Mouse (Mus musculus): ENCODE results near the gene Mgat4d. TPM values are rescaled to one million over a fixed set of nuclear protein-coding genes. Genes with fewer than 3 reads are reported as not detected.

The Mgat4d gene
- polyA plus RNA-seq, 1 experiment, result not detected

Other genes starting within 250 kb of the Mgat4d start
- gene Tbc1d9, start 183.1 kb upstream of the Mgat4d start, polyA plus RNA-seq (2012; rRNA removed), result 27.1 and 51.2 TPM in 2 replicates
- 4.8 and 5.6 TPM in 2 replicates for gene Gm10645, start 182.3 kb upstream of the Mgat4d start, polyA plus RNA-seq (2012; rRNA removed)
- 0.25 and 0.59 TPM in 2 replicates for gene Ucp1, start 58.1 kb upstream of the Mgat4d start, polyA plus RNA-seq (2012; rRNA removed)
- 6.4 and 7.4 TPM in 2 replicates for gene Elmod2, start 16.0 kb upstream of the Mgat4d start, polyA plus RNA-seq (2012; rRNA removed)
- gene Clgn, start 41.4 kb downstream of the Mgat4d start, polyA plus RNA-seq (2012; rRNA removed), result 0.15 and 0.42 TPM in 2 replicates
- gene Scoc, start 109.9 kb downstream of the Mgat4d start, polyA plus RNA-seq (2012; rRNA removed), result 10.6 and 14.3 TPM in 2 replicates
- 0.11 TPM in 1 of 2 replicates, not detected in the other for gene Olfr370, start 187.3 kb downstream of the Mgat4d start, polyA plus RNA-seq (2012; rRNA removed)
- gene Ndufb7, start 218.2 kb downstream of the Mgat4d start, polyA plus RNA-seq (2012; rRNA removed), result 509 and 536 TPM in 2 replicates